Mouse (Mus musculus) hindbrain, postnatal 0 days (tissue): Measurements from ENCODE around the gene Zfp661. TPM values are rescaled to one million over a fixed set of nuclear protein-coding genes. Genes with fewer than 3 reads are reported as not detected.

ENCODE experiments used
- ATAC-seq: fragments of 200-750 bp; cut with Nextera tagmentation; 2 replicates; pipeline ENCODE4 v1.8.0; 2017; ENCODE audit warnings: mild to moderate bottlenecking, moderate TSS enrichment, moderate library complexity
- DNase-seq: peaks from one replicate; pipeline ENCODE4 v3.0.0-alpha.2; 2015; ENCODE audit warnings: low spot score
- H3K27ac ChIP-seq: fragments of 300-500 bp; sonication (generic); 2 replicates; pipeline ENCODE4 v1.5.1; 2014; ENCODE audit warnings: mild to moderate bottlenecking
- H3K27me3 ChIP-seq: fragments of 300-500 bp; sonication (generic); 2 replicates; pipeline ENCODE4 v1.6.1; 2014; ENCODE audit warnings: low read length, mixed read lengths; ENCODE audit not compliant: insufficient read depth
- H3K36me3 ChIP-seq: fragments of 300-500 bp; sonication (generic); 2 replicates; pipeline ENCODE4 v1.6.1; 2014; ENCODE audit warnings: low read length, mixed read lengths; ENCODE audit not compliant: insufficient read depth
- H3K4me1 ChIP-seq: fragments of 300-500 bp; sonication (generic); 2 replicates; pipeline ENCODE4 v1.6.1; 2014; ENCODE audit warnings: antibody characterized with exemption, low read length, mixed read lengths; ENCODE audit not compliant: insufficient read depth
- H3K4me2 ChIP-seq: fragments of 300-500 bp; sonication (generic); 2 replicates; pipeline ENCODE4 v1.6.1; 2014; ENCODE audit warnings: low read depth, mild to moderate bottlenecking, low read length, moderate library complexity, mixed read lengths
- H3K4me3 ChIP-seq: fragments of 300-500 bp; sonication (generic); 2 replicates; pipeline ENCODE4 v1.5.1; 2014; ENCODE audit warnings: low read length
- H3K9ac ChIP-seq: fragments of 300-500 bp; sonication (generic); replicated peaks from 2 replicates; pipeline ENCODE4 v1.6.1; 2014; ENCODE audit warnings: mild to moderate bottlenecking, low read length, moderate library complexity, mixed read lengths
- H3K9me3 ChIP-seq: fragments of 300-500 bp; sonication (generic); 2 replicates; pipeline ENCODE4 v1.6.1; 2016; ENCODE audit warnings: low read length, mixed read lengths
- CTCF ChIP-seq: IDR thresholded peaks from 2 replicates; pipeline ENCODE4 v1.5.1; 2016; ENCODE audit warnings: antibody characterized with exemption, control low read depth, low read depth
- WGBS: fragments of 180-500 bp; shearing (Covaris S2); extraction: QIAGEN DNeasy Blood & Tissue Kit; methylation state at CpG from one replicate; pipeline ENCODE4 v1.1.7; 2014; 5-methylcytosine and 5-hydroxymethylcytosine counted together
- polyA plus RNA-seq: library from polyadenylated mRNA; unstranded; fragments of >200 nt; fragmentation: Nextera tagmentation; extraction: Ambion mirVana; gene quantifications from 2 replicates; pipeline ENCODE4 v1.2.1, GENCODE M21; 2015
- total RNA-seq: library from RNA; depleted of rRNA; stranded (reverse); fragments of >200 nt; gene quantifications from 2 replicates; pipeline ENCODE4 v1.2.3, GENCODE M21; 2014

Gene Zfp661
- total and polyA plus RNA-seq, 2 experiments from 2014 or later: 4.3 to 6.0 TPM

- 7% methylated on average over 25 of the region's 29 CpGs for WGBS
- H3K27me3 ChIP-seq: peaks cover 29% of the 10 kb centered on the region
Observed at GRCm38 (mm10) chr2:127541185-127541584, 45.7 kb downstream of the Zfp661 start, which contains the start of gene Prom2. Gene Prom2, minus strand, starts transcription at chr2:127541467.

GRCm38 (mm10) chr2:127539494-127539893 lies 47.4 kb downstream of the Zfp661 start:
- Histone ChIP-seq H3K4me3 (no peak overlapping the region), H3K27ac (no peak overlapping the region), H3K9ac (no peak overlapping the region), H3K9me3 (no peaks in the 10 kb centered on the region), H3K36me3 (no peaks in the 10 kb centered on the region), H3K27me3 (peaks cover 29% of the 10 kb centered on the region), H3K4me2 (no peak overlapping the region), H3K4me1 (peaks cover 4% of the 10 kb centered on the region; the same call in 1 of the 2 replicates)
- 38% methylated on average over 4 of the region's 4 CpGs for WGBS
- TF ChIP-seq CTCF: peak; percentile 58
- DNase-seq (peak; percentile 34), ATAC-seq (0 out of 2 replicates have a peak, but pooled peaks have one; percentile 8)

More at GRCm38 (mm10) chr2:127541185-127541584, 45.7 kb downstream of the Zfp661 start, which contains the start of gene Prom2:
- DNase-seq (no peak), ATAC-seq (no peak)
- H3K4me1 ChIP-seq: peaks cover 4% of the 10 kb centered on the region; the same call in 1 of the 2 replicates
- no peak within 1 kb of the TSS for H3K27ac ChIP-seq
- H3K4me2 ChIP-seq: peak within 1 kb of the TSS; percentile 37; the same call in 1 of the 2 replicates
- H3K9me3 ChIP-seq: no peaks in the 10 kb centered on the region
- H3K4me3 ChIP-seq: no peak within 1 kb of the TSS
- no peak for TF ChIP-seq CTCF
- H3K9ac ChIP-seq: no peak within 1 kb of the TSS
- H3K36me3 ChIP-seq: no peaks in the 10 kb centered on the region

GRCm38 (mm10) chr2:127537548-127537947 lies 49.3 kb downstream of the Zfp661 start:
- Histone ChIP-seq H3K4me2 (no peak overlapping the region), H3K27me3 (peaks cover 25% of the 10 kb centered on the region), H3K27ac (no peak overlapping the region), H3K4me1 (peaks cover 4% of the 10 kb centered on the region; the same call in 1 of the 2 replicates), H3K9me3 (no peaks in the 10 kb centered on the region), H3K36me3 (no peaks in the 10 kb centered on the region), H3K9ac (no peak overlapping the region), H3K4me3 (no peak overlapping the region)
- no peak for DNase-seq
- WGBS: 63% methylated on average over 3 of the region's 3 CpGs
- ATAC-seq: no peak
- TF ChIP-seq CTCF: no peak

GRCm38 (mm10) chr2:127535363-127535762 lies 51.5 kb downstream of the Zfp661 start:
- Histone ChIP-seq H3K4me3 (no peak overlapping the region), H3K36me3 (no peaks in the 10 kb centered on the region), H3K4me1 (no peaks in the 10 kb centered on the region), H3K4me2 (no peak overlapping the region), H3K27ac (no peak overlapping the region), H3K9me3 (no peaks in the 10 kb centered on the region), H3K9ac (no peak overlapping the region), H3K27me3 (peaks cover 15% of the 10 kb centered on the region)
- no peak for DNase-seq
- no peak for TF ChIP-seq CTCF
- ATAC-seq: no peak
- 83% methylated on average over 9 of the region's 9 CpGs for WGBS

GRCm38 (mm10) chr2:127532379-127532778 lies 54.5 kb downstream of the Zfp661 start:
- no peaks in the 10 kb centered on the region; the same call in none of the 2 replicates for H3K27me3 ChIP-seq
- WGBS: 14% methylated on average over 9 of the region's 9 CpGs
- H3K9ac ChIP-seq: no peak overlapping the region
- H3K4me3 ChIP-seq: no peak overlapping the region
- no peak for TF ChIP-seq CTCF
- H3K9me3 ChIP-seq: no peaks in the 10 kb centered on the region
- ATAC-seq (no peak), DNase-seq (peak; percentile 30)
- H3K27ac ChIP-seq: no peak overlapping the region
- H3K4me1 ChIP-seq: no peaks in the 10 kb centered on the region
- no peak overlapping the region for H3K4me2 ChIP-seq
- no peaks in the 10 kb centered on the region for H3K36me3 ChIP-seq

GRCm38 (mm10) chr2:127531592-127531991 lies 55.3 kb downstream of the Zfp661 start:
- Histone ChIP-seq H3K27ac (no peak overlapping the region), H3K36me3 (no peaks in the 10 kb centered on the region), H3K4me3 (no peak overlapping the region), H3K9me3 (no peaks in the 10 kb centered on the region), H3K4me2 (no peak overlapping the region), H3K4me1 (no peaks in the 10 kb centered on the region), H3K9ac (no peak overlapping the region), H3K27me3 (no peaks in the 10 kb centered on the region; the same call in none of the 2 replicates)
- peak; percentile 54 for DNase-seq
- ATAC-seq: peak; percentile 54
- 66% methylated on average over 2 of the region's 2 CpGs for WGBS
- no peak for TF ChIP-seq CTCF

- Histone ChIP-seq H3K9ac (no peak overlapping the region), H3K27me3 (no peaks in the 10 kb centered on the region; the same call in none of the 2 replicates), H3K4me2 (no peak overlapping the region), H3K27ac (no peak overlapping the region), H3K4me1 (no peaks in the 10 kb centered on the region), H3K9me3 (no peaks in the 10 kb centered on the region), H3K36me3 (no peaks in the 10 kb centered on the region), H3K4me3 (no peak overlapping the region)
- WGBS: 70% methylated on average over 3 of the region's 3 CpGs
- DNase-seq (no peak), ATAC-seq (no peak)
- TF ChIP-seq CTCF: no peak
Observed at GRCm38 (mm10) chr2:127530418-127530817, 56.5 kb downstream of the Zfp661 start.
